Mouse (Mus musculus) intestine, embryonic 14.5 days (tissue): ENCODE data around the gene Gm17657. TPM values are rescaled to one million over a fixed set of nuclear protein-coding genes. Genes with fewer than 3 reads are reported as not detected.
"Not testable (repeated sequence)": the region's sequence is repeated elsewhere in the genome, so short reads cannot be mapped to it uniquely, and the experiment has no call there.

Source experiments
- ATAC-seq: fragments of 200-750 bp; cut with Nextera tagmentation; replicated peaks from 2 replicates; pipeline ENCODE4 v1.8.0; 2017; ENCODE audit warnings: low read depth, moderate number of reproducible peaks, moderate TSS enrichment, moderate library complexity; ENCODE audit not compliant: low FRiP score, low TSS enrichment
- DNase-seq: peaks from one replicate; pipeline ENCODE4 v3.0.0-alpha.2; 2018; ENCODE audit warnings: low spot score
- H3K27ac ChIP-seq: fragments of 300-500 bp; sonication (generic); 2 replicates; pipeline ENCODE4 v1.5.1; 2014; ENCODE audit warnings: low read depth, mild to moderate bottlenecking, control low read depth
- H3K27me3 ChIP-seq: fragments of 300-500 bp; sonication (generic); replicated peaks from 2 replicates; pipeline ENCODE4 v1.6.1; 2014; ENCODE audit warnings: low read length, control low read depth; ENCODE audit not compliant: control insufficient read depth, insufficient read depth
- H3K36me3 ChIP-seq: fragments of 300-500 bp; sonication (generic); 2 replicates; pipeline ENCODE4 v1.6.1; 2014; ENCODE audit warnings: low read length, control low read depth; ENCODE audit not compliant: control insufficient read depth, insufficient read depth
- H3K4me1 ChIP-seq: fragments of 300-500 bp; sonication (generic); replicated peaks from 2 replicates; pipeline ENCODE4 v1.6.1; 2014; ENCODE audit warnings: low read length, control low read depth, mixed read lengths; ENCODE audit not compliant: control insufficient read depth, insufficient read depth
- H3K4me2 ChIP-seq: fragments of 300-500 bp; sonication (generic); 2 replicates; pipeline ENCODE4 v1.6.1; 2014; ENCODE audit warnings: low read length
- H3K4me3 ChIP-seq: fragments of 300-500 bp; sonication (generic); 2 replicates; pipeline ENCODE4 v1.5.1; 2014; ENCODE audit warnings: low read depth, low read length, control low read depth, mixed read lengths
- H3K9ac ChIP-seq: fragments of 300-500 bp; sonication (generic); 2 replicates; pipeline ENCODE4 v1.6.1; 2014; ENCODE audit warnings: mild to moderate bottlenecking, low read length
- H3K9me3 ChIP-seq: fragments of 300-500 bp; sonication (generic); 2 replicates; pipeline ENCODE4 v1.6.1; 2016; ENCODE audit warnings: low read length, control low read depth; ENCODE audit not compliant: control insufficient read depth
- WGBS: fragments of 180-500 bp; shearing (Covaris S2); extraction: QIAGEN DNeasy Blood & Tissue Kit; methylation state at CpG from one replicate; pipeline ENCODE4 v1.1.7; 2014; 5-methylcytosine and 5-hydroxymethylcytosine counted together
- polyA plus RNA-seq: library from polyadenylated mRNA; unstranded; fragments of >200 nt; fragmentation: Nextera tagmentation; extraction: Ambion mirVana; gene quantifications from 2 replicates; pipeline ENCODE4 v1.2.1, GENCODE M21; 2014

Gm17657 gene
- polyA plus RNA-seq, 1 experiment from 2014 or later: not detected

DNA sequence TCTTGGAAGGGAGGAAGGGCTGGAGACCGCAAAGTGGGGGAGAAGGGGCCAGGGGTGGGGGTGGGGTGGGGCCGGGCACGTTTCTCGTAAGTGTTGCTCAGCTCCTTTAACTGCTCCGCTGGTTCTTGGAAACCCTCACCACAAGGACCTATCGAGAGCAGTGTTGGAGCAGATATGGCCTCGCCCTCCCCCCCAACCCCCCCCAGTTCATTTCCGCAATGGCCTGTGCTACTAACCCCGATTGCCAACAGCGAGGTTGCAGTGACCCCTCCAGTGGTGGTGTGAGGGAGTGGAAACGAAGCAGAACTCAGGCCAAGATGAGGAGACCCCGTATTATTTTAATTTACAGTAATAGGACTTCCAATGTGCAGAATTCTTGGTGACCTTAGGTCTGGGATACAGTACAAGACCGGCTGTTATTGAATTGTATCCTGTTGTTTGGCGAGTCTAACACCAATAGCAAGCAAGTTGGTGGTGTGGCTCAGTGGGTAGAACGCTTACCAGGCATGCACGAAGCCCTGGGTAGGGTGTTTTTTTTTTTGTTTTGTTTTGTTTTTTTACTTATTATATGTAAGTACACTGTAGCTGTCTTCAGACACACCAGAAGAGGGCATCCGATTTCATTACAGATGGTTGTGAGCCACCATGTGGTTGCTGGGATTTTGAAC is 48.5 kb downstream of the Gm17657 start:
- Histone ChIP-seq H3K9ac (no peak overlapping the region), H3K4me1 (peaks cover 5% of the 10 kb centered on the region; the same call in 1 of the 2 replicates), H3K4me2 (no peak overlapping the region), H3K36me3 (0 out of 2 replicates have a peak, but pooled peaks cover 2% of the 10 kb centered on the region), H3K4me3 (no peak overlapping the region), H3K27ac (no peak overlapping the region), H3K9me3 (no peaks in the 10 kb centered on the region), H3K27me3 (no peaks in the 10 kb centered on the region)
- DNase-seq (no peak), ATAC-seq (no peak)
- WGBS: 76% methylated on average over 17 of the region's 17 CpGs

DNA sequence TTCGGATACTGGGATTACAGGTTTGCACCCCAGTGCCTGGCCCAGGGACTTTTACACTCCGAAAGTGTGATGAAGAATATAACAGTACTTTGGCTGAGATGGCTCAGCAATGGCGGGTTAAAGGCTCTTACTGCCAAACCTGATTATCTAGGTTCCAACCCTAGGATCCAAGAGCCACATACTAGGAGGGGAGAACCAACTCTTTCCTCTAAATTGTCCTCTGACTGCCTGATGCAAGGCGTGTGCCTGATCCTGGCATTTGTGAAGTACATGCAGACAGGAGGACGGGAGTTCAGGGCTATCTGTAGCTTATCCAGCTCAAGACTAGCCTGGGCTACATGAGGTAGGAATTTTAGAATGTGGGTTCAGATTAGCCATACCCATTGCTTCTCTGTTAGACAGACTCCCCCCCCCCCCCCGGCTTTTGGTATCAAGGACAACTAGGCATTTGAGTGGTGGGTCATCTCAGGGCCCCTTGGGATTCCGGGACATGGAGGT is 49.1 kb downstream of the Gm17657 start:
- 75% methylated on average over 7 of the region's 7 CpGs for WGBS
- DNase-seq (no peak), ATAC-seq (no peak)
- H3K27me3 ChIP-seq: no peaks in the 10 kb centered on the region
- H3K4me1 ChIP-seq: peaks cover 5% of the 10 kb centered on the region; the same call in 1 of the 2 replicates
- H3K36me3 ChIP-seq: 0 out of 2 replicates have a peak, but pooled peaks cover 2% of the 10 kb centered on the region
- H3K4me3 ChIP-seq: no peak overlapping the region
- H3K27ac ChIP-seq: no peak overlapping the region
- no peaks in the 10 kb centered on the region for H3K9me3 ChIP-seq
- H3K9ac ChIP-seq: no peak overlapping the region
- no peak overlapping the region for H3K4me2 ChIP-seq

DNA sequence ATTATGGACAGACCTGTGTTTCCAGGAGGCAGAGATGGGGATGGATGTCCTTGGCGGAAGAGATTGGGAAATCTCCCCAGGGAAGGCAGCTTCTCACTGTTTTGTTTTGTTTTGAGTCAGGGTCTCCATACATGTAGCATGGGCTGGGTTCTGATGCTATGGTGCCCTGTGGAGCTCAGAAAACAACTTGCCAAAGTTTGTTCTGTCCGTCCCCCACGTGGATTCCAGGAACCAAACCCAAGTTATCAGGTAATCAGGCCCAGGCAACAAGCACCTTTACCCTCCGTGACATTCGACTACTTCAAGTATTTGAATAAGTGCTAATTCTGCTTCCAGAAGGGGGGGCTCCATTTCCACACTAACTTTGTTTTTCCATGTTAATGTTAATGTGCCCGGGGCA is 49.9 kb downstream of the Gm17657 start:
- Histone ChIP-seq H3K27me3 (no peaks in the 10 kb centered on the region), H3K36me3 (peaks cover 6% of the 10 kb centered on the region), H3K27ac (no peak overlapping the region), H3K9ac (no peak overlapping the region), H3K9me3 (no peaks in the 10 kb centered on the region), H3K4me1 (peaks cover 5% of the 10 kb centered on the region; the same call in 1 of the 2 replicates), H3K4me3 (no peak overlapping the region), H3K4me2 (no peak overlapping the region)
- WGBS: 75% methylated on average over 6 of the region's 6 CpGs
- DNase-seq (no peak), ATAC-seq (no peak)

DNA sequence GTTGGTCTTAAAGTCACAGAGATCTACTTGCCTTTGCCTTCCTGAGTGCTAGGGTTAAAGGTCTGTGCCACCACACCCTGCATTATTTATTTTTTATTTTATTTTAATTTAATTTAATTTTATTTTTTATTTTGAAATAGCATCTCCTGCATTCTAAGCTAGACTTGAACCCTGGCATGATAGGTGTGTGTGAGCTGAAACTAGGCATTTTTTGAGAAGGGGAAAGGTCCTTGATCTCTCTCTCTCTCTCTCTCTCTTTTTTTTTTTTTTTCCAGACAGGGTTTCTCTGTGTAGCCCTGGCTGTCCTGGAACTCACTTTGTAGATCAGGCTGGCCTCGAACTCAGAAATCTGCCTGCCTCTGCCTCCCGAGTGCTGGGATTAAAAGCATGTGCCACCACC is 50.5 kb downstream of the Gm17657 start:
- H3K27me3 ChIP-seq, H3K27ac ChIP-seq, H3K4me1 ChIP-seq, H3K9me3 ChIP-seq, H3K4me2 ChIP-seq, H3K4me3 ChIP-seq, DNase-seq, H3K9ac ChIP-seq, ATAC-seq: not testable (repeated sequence)
- 91% methylated on average over 2 of the region's 2 CpGs for WGBS
- H3K36me3 ChIP-seq: peaks cover 11% of the 10 kb centered on the region

DNA sequence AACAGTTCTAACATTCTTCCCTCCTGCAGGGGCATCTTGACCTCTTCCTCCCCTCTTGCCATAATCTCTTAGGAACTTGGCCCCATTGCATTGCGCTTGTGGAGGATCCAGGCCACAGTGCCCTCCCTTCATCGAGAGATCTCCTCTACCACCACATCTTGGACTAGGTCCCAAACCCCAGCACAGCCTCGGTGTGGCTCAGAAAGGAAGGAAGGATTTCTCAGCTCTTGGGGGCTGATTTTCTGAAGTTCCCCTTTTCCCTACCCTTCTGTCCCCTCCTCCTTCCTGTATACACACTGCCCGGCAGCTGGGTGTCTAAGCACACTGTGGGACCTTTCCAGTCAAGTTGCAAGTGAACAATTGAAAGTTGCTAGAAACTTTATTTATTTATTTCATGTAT is 51.4 kb downstream of the Gm17657 start:
- no peak overlapping the region for H3K4me3 ChIP-seq
- no peak for DNase-seq
- no peak overlapping the region for H3K27ac ChIP-seq
- peaks cover 7% of the 10 kb centered on the region for H3K4me1 ChIP-seq
- H3K27me3 ChIP-seq: no peaks in the 10 kb centered on the region
- no peak overlapping the region for H3K4me2 ChIP-seq
- H3K9me3 ChIP-seq: no peaks in the 10 kb centered on the region
- WGBS: 45% methylated on average over 4 of the region's 4 CpGs
- H3K9ac ChIP-seq: no peak overlapping the region
- H3K36me3 ChIP-seq: peaks cover 16% of the 10 kb centered on the region
- no peak for ATAC-seq

DNA sequence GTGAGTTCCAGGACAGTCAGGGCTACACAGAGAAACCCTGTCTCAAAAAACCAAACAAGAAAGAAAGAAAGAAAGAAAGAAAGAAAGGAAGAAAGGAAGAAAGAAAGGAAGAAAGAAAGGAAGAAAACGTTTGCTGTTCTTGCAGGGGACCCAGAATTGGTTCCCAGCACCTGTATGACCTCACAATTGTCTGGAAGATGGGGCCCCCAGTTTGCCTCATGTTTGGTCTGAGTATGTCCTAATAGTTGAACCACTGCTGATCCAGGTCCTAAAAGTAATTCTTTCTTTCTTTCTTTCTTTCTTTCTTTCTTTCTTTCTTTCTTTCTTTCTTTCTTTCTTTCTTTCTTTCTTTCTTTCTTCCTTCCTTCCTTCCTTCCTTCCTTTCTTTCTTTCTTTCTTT is 52.0 kb downstream of the Gm17657 start:
- not testable (repeated sequence) for ATAC-seq, H3K27ac ChIP-seq, H3K9me3 ChIP-seq, DNase-seq, H3K27me3 ChIP-seq, H3K4me1 ChIP-seq, H3K4me2 ChIP-seq, H3K4me3 ChIP-seq, H3K9ac ChIP-seq
- H3K36me3 ChIP-seq: peaks cover 16% of the 10 kb centered on the region
- WGBS: 79% methylated on average over 1 of the region's 1 CpGs

DNA sequence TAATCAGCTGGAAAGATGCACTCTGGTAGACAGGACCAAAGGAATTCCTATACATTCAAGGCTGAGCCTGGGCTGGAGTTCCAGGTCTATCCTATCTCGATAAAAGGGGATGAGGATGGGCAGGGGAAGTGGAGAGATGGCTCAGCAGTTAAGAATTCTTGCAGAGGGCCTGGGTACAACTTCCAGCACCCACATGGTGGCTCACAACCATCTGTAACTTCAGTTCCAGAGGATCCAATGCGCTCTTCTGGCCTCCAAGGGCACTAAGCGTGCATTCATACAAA is 52.4 kb downstream of the Gm17657 start:
- no peaks in the 10 kb centered on the region for H3K9me3 ChIP-seq
- peaks cover 8% of the 10 kb centered on the region for H3K4me1 ChIP-seq
- H3K36me3 ChIP-seq: peaks cover 16% of the 10 kb centered on the region
- no peak overlapping the region for H3K4me3 ChIP-seq
- ATAC-seq (no peak), DNase-seq (no peak)
- WGBS: 85% methylated on average over 3 of the region's 3 CpGs
- H3K27me3 ChIP-seq: no peaks in the 10 kb centered on the region
- no peak overlapping the region for H3K9ac ChIP-seq
- no peak overlapping the region for H3K4me2 ChIP-seq
- H3K27ac ChIP-seq: no peak overlapping the region

DNA sequence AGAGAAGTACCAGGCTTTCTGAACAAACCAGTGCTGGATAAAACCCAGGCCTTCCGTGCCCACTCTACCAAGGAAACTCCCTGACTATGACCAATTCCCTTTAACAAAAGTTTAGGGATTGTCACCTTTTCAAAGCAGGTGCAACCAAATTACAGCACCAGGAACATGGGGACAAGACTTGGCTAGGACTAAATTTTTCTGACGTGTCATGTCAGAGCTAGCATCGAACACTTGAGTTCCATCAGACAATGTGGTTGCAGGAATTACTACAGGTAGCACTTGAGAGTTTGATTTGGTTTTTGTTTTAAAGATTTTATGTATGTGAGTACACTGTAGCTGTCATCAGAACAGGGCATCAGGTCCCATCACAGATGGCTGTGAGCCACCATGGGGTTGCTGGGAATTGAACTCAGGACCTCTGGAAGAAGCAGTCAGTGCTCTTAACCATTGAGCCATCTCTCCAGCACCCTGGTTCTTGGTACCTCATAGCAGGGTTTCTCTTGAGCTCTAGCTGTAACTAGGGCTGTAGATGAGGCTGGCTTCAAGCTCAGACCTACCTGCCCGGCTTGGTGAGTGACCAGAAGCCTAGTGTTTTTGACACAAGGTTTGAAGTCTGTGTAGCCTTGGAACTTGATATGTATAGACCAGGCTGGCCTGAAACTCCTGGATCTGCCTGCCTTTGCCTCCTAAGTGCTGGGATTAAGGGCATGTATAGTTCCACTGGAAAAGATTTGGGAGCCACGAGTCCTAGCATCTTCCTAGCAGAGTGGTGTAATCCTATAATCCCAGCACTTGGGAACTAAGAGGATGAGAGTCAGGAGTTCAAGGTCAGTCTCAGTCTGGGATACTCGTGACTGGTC is 53.0 kb downstream of the Gm17657 start:
- WGBS: 83% methylated on average over 6 of the region's 6 CpGs
- ATAC-seq: no peak
- H3K27ac ChIP-seq: no peak overlapping the region
- no peak overlapping the region for H3K4me3 ChIP-seq
- H3K9me3 ChIP-seq: no peaks in the 10 kb centered on the region
- no peak overlapping the region for H3K9ac ChIP-seq
- H3K4me1 ChIP-seq: peaks cover 8% of the 10 kb centered on the region
- no peaks in the 10 kb centered on the region for H3K27me3 ChIP-seq
- H3K4me2 ChIP-seq: no peak overlapping the region
- DNase-seq: no peak
- peaks cover 16% of the 10 kb centered on the region for H3K36me3 ChIP-seq
